Mouse (Mus musculus): ENCODE data around the gene Omt2b.
"Not testable (repeated sequence)": the region's sequence is repeated elsewhere in the genome, so short reads cannot be mapped to it uniquely, and the experiment has no call there.

Gene Omt2b

GRCm38 (mm10) chr9:78351504-78352220 lies 24.3 kb downstream of the Omt2b start:
- no peak for DNase-seq (ENCODE audit: low spot score in 2 of 2)

GRCm38 (mm10) chr9:78354665-78355578 lies 27.5 kb downstream of the Omt2b start:
- DNase-seq (ENCODE audit: low spot score in 2 of 2) = no peak

GRCm38 (mm10) chr9:78355611-78356010 lies 28.2 kb downstream of the Omt2b start, which contains the start of gene Gsta2:
TSS of gene Gsta2 (minus strand) at chr9:78355788.
- no peak for DNase-seq (ENCODE audit: low spot score in 2 of 2)

GRCm38 (mm10) chr9:78358053-78358452 lies 30.7 kb downstream of the Omt2b start:
- DNase-seq (ENCODE audit: low spot score in 2 of 2) = peak; percentile 35 to 51

GRCm38 (mm10) chr9:78359750-78360483 lies 32.5 kb downstream of the Omt2b start:
- no peak for DNase-seq (ENCODE audit: low spot score in 2 of 2)

- no peak for DNase-seq (ENCODE audit: low spot score in 2 of 2)
Observed at GRCm38 (mm10) chr9:78360484-78360872, 33.1 kb downstream of the Omt2b start.

GRCm38 (mm10) chr9:78363374-78363773 lies 36.0 kb downstream of the Omt2b start:
- DNase-seq (ENCODE audit: low spot score in 2 of 2) = no peak

GRCm38 (mm10) chr9:78364701-78365100 lies 37.3 kb downstream of the Omt2b start:
- no peak for DNase-seq (ENCODE audit: low spot score in 2 of 2)

- no peak for DNase-seq (ENCODE audit: low spot score in 2 of 2)
Observed at GRCm38 (mm10) chr9:78365850-78366544, 38.6 kb downstream of the Omt2b start.

GRCm38 (mm10) chr9:78367959-78368358 lies 40.6 kb downstream of the Omt2b start, which contains the start of gene Dppa5a:
TSS of gene Dppa5a (minus strand) at chr9:78368177.
- DNase-seq (ENCODE audit: low spot score in 2 of 2) = not testable (repeated sequence)

- DNase-seq (ENCODE audit: low spot score in 2 of 2) = no peak
Observed at GRCm38 (mm10) chr9:78368671-78369293, 41.4 kb downstream of the Omt2b start.

GRCm38 (mm10) chr9:78369349-78369748 lies 42.0 kb downstream of the Omt2b start:
- no peak for DNase-seq (ENCODE audit: low spot score in 2 of 2)

- no peak for DNase-seq (ENCODE audit: low spot score in 2 of 2)
Observed at GRCm38 (mm10) chr9:78369786-78370185, 42.4 kb downstream of the Omt2b start.

- no peak for DNase-seq (ENCODE audit: low spot score in 2 of 2)
Observed at GRCm38 (mm10) chr9:78371441-78371840, 44.1 kb downstream of the Omt2b start.

- DNase-seq (ENCODE audit: low spot score in 2 of 2) = no peak
Observed at GRCm38 (mm10) chr9:78372827-78373504, 45.6 kb downstream of the Omt2b start.

GRCm38 (mm10) chr9:78374397-78374796 lies 47.0 kb downstream of the Omt2b start:
- DNase-seq (ENCODE audit: low spot score in 2 of 2) = no peak

- DNase-seq (ENCODE audit: low spot score in 2 of 2) = no peak
Observed at GRCm38 (mm10) chr9:78374885-78375389, 47.5 kb downstream of the Omt2b start.

- no peak for DNase-seq (ENCODE audit: low spot score in 2 of 2)
Observed at GRCm38 (mm10) chr9:78375486-78375885, 48.1 kb downstream of the Omt2b start.

GRCm38 (mm10) chr9:78377546-78377945 lies 50.2 kb downstream of the Omt2b start:
- no peak for DNase-seq (ENCODE audit: low spot score in 2 of 2)

Measured in frontal cortex, postnatal 36 days (tissue).